Mouse (Mus musculus) cortical plate, adult 2 months (tissue): ENCODE results near the gene Prkcq.

Experiments
- CTCF ChIP-seq: fragments of 200-500 bp; IDR thresholded peaks from 2 replicates; pipeline ENCODE4 v1.5.1; 2011; ENCODE audit warnings: mild to moderate bottlenecking, control low read depth, low read length; ENCODE audit not compliant: insufficient read depth; ENCODE audit errors: extremely low read depth
- POLR2A ChIP-seq: fragments of 200-500 bp; IDR thresholded peaks from 2 replicates; pipeline ENCODE4 v1.6.1; 2011; ENCODE audit warnings: mild to moderate bottlenecking, low read length, control low read depth; ENCODE audit not compliant: insufficient read depth; ENCODE audit errors: extremely low read depth

DNA sequence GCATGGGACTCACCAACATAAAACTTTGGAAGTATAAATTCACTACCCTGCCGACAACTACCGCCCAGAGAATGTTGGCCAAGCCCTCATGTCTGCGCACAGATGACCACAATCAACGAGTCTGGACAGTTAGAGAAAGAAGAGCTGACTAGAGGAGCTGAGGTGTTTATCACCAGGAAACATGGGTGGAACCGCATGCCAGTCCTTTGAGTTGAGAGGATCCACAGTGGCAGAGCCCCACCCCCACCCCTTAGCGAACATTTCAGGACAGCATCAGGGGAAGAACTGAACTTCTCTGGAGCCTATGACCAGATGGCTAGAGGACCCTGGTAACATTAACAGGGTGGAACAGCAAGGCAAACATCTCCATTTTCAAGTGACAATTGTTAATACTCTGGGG, 37.4 kb downstream of the Prkcq start:
- TF ChIP-seq CTCF (no peak), POLR2A (no peak)
